Mouse (Mus musculus) CD4-positive, CD25-positive, alpha-beta regulatory T cell, adult 4 months (primary cell): ENCODE data around the gene Cep128. TPM values are rescaled to one million over a fixed set of nuclear protein-coding genes. Genes with fewer than 3 reads are reported as not detected.
A peak's percentile ranks its signal among the peaks of the same experiment; 100 is the strongest.

Experiments
- ATAC-seq: one replicate; pipeline ENCODE4 v1.8.0; 2017
- polyA plus RNA-seq, 2 experiments: library from polyadenylated mRNA; unstranded; fragments of 100-300 nt; shearing (Covaris generic); gene quantifications; one replicate each; pipeline ENCODE4 v1.2.1; 2017

Cep128 gene
- polyA plus RNA-seq, 2 experiments from 2014 or later = 5.8 to 10.3 TPM

GRCm38 (mm10) chr12:91307733-91308132 lies 76.5 kb downstream of the Cep128 start:
- no peak for ATAC-seq

- ATAC-seq = no peak
These were observed 78.4 kb downstream of the Cep128 start for GRCm38 (mm10) chr12:91305769-91306168.

- ATAC-seq = no peak
These were observed 79.2 kb downstream of the Cep128 start for GRCm38 (mm10) chr12:91305038-91305437.

GRCm38 (mm10) chr12:91298700-91299099 lies 85.5 kb downstream of the Cep128 start:
- peak; percentile 23 for ATAC-seq

GRCm38 (mm10) chr12:91295870-91296269 lies 88.3 kb downstream of the Cep128 start:
- no peak for ATAC-seq

DNA sequence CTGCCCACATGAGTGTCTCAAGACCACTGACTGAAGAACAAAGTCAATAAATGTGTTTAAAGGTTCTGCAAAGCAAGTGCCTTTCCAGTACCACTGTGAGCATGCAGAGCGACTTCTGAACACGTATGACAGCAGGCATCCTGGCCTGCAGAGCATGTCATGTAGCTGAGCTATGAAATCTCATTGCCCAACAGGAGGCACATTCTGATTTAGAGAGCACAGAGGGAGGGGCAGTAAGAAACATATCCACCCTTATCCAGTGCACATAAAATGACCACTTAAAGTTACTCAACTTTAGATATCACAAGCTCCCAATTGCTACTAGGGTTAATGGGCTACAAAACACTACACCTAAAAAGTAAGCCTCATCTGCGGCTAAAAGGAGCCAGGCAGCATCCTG lies 88.8 kb downstream of the Cep128 start:
- no peak for ATAC-seq

DNA sequence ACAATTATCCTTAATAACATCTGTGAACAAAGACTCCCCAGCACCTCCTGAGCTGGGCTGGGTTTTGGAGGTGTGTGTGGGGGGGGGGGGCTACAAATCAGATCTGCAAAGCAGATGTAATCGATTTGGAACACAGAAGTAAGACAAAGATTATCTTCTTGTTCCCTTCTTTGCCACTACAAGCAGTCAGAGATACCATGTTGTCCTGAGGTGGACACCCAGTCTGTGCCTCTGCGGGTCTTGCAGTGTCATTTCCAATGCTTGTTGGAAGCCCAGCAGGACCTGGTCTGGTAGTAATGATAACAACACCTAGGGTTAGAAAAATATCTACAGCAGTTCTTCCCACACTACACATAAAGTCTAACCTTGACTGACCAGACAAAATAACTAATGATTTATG lies 110.3 kb downstream of the Cep128 start:
- no peak for ATAC-seq

GRCm38 (mm10) chr12:91269634-91270033 lies 114.6 kb downstream of the Cep128 start:
- ATAC-seq = peak; percentile 62

GRCm38 (mm10) chr12:91268974-91269373 lies 115.2 kb downstream of the Cep128 start:
- peak; percentile 75 for ATAC-seq

GRCm38 (mm10) chr12:91266014-91266413 lies 118.2 kb downstream of the Cep128 start:
- no peak for ATAC-seq

DNA sequence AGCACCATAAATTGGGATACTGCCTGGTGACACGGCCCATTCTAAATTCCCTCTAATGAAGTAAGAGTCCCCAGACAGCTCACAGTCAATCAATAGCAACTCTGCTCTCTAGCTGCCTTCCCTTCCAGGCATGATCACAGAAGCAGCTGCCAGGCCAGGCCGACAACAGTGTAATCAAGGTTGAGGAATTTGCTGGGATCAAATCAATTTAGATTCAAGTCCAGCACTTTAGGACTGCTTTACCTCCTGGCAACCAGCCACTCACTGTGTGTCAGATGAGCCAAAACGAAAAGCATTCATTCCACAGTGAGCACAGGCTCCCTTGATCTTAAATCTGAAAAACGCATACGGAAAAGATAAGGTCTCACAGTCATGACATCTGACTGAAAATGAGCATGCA lies 118.7 kb downstream of the Cep128 start:
- ATAC-seq = no peak

GRCm38 (mm10) chr12:91264828-91265355 lies 119.3 kb downstream of the Cep128 start:
- no peak for ATAC-seq

DNA sequence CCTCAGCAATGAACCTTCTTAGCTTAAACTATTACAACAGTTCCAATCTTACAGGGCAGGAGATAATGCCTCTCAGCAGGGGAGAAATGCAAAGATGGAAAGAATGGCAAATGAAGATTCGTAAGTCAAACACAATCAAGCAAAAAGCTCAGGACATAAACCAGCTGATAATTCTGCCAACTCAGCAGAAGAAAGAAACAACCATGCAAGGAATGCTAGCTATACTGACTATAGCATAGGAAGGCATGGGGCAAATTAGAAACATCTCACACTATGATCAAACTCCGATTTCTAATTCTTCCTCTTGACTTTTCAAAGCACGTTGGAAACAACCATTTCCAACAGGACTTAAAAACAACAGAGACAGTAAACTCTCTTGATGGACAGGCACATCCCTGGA lies 120.5 kb downstream of the Cep128 start:
- ATAC-seq = no peak

- no peak for ATAC-seq
These were observed 121.4 kb downstream of the Cep128 start for GRCm38 (mm10) chr12:91262801-91263200.

DNA sequence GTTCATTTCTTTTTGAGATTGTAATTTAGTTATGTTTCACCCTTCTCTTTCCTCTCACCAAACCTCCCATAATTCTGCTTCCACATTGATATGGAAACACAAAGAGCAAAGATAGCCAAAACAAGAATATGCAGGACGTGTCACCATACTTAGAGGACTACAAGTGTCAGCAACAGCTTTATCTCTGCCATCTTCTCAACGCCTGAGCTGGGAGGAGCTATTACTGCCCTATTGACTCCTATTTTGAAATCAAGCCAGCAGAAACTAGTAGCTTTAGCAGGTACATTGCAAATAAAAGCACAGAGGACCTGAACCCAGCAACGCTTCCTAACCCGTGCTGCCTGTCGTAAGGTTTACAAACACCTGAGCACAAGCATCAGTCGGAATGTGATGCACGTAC lies 127.9 kb downstream of the Cep128 start:
- no peak for ATAC-seq

GRCm38 (mm10) chr12:91254831-91255230 lies 129.4 kb downstream of the Cep128 start:
- ATAC-seq = no peak

GRCm38 (mm10) chr12:91220609-91221008 lies 163.6 kb downstream of the Cep128 start:
- ATAC-seq = no peak

- ATAC-seq = no peak
These were observed 178.7 kb downstream of the Cep128 start for GRCm38 (mm10) chr12:91205550-91205949.

DNA sequence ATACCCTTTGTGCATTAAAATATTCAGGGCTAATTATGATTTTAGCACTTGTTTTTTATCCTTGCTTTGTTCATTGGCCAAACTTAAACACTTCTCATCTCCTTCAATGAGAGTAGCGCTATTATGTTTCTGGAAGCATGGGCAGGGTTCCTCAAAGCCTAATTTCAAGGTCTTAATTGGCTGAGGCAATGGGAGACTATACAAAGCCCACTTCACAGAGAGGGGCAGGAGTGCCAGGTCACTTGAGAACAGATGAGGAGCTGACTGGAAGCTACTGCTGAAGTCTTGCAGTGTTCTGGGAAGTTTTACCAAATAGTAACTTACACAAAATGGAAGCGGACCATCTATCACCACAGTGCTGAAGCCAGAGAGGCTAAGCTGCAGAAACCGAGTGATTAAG lies 179.9 kb downstream of the Cep128 start:
- ATAC-seq = no peak

- ATAC-seq = no peak
These were observed 181.7 kb downstream of the Cep128 start for GRCm38 (mm10) chr12:91202496-91202895.

- ATAC-seq = no peak
These were observed 195.1 kb downstream of the Cep128 start for GRCm38 (mm10) chr12:91189111-91189510.

DNA sequence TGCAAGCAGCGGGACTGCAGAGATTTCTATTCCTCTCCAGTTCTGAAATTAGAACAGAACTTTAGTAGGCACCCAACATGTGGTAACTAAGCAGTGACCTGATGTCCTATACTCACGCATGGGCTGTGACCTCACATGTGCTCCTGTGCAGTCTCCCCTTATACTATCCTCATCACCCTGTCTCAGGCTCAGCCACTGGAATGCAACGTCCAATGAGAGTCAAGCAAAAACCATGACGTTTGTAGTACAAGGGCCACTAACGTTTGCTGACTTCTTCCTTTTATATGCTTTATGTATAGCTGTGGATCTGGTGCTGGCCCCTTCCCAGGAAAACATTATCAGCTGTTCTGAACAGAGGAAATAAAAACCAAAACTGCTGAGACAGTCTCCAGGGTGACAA lies 198.6 kb downstream of the Cep128 start:
- no peak for ATAC-seq

DNA sequence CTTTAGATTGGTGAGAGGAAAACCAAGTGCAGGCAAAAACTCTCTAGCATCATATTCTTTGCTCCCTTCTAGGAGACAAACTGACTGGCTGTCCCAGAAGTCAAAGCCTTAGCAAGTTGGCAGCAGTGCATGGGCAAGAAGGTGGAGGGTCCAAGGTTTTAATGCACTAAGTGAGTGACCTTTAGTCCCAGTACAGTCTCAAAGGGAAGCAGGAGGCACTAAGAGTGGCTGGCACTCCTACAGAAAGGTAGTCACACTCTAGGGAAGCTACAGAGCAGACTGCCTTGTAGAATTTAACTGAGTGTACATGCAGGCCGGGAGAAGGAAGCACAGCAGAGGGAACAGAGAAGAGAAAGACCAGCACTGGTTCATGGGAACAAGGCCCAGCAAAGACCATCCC lies 199.6 kb downstream of the Cep128 start:
- ATAC-seq = no peak

DNA sequence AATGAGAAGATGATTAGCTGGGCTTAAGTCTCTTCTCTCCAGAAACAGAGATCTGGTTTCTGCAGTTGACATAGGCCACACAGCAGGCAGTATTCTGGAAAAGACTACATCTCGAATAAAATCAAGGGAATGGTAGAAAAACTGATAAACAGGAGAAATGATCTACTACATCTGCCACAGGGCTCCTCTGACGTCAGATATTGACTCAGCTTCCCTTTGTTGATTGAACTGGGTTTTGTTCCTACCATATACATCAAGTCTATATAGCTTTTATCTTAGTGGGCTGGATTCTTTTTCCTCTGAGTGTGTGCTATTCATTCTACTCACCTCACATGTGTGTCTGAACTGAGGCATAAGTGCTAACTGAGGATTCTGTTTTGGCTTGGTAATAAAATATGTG lies 200.3 kb downstream of the Cep128 start:
- peak; percentile 55 for ATAC-seq

GRCm38 (mm10) chr12:91183304-91183855 lies 200.8 kb downstream of the Cep128 start:
- ATAC-seq = peak; percentile 96
